Mouse (Mus musculus) ES-E14 (cell line): Measurements from ENCODE around the gene Arpc2.

Source experiments
- CHD2 ChIP-seq: IDR thresholded peaks from 2 replicates; pipeline ENCODE4 v1.6.1; 2014; ENCODE audit warnings: mild to moderate bottlenecking, low read depth, low read length, inconsistent platforms
- HCFC1 ChIP-seq: IDR thresholded peaks from 2 replicates; pipeline ENCODE4 v1.6.1; 2012; ENCODE audit warnings: low read length, inconsistent platforms, borderline replicate concordance; ENCODE audit not compliant: insufficient read depth
- ZC3H11A ChIP-seq: IDR thresholded peaks from 2 replicates; pipeline ENCODE4 v1.6.1; 2012; ENCODE audit warnings: low read depth, mild to moderate bottlenecking, inconsistent platforms, low read length, borderline replicate concordance

DNA sequence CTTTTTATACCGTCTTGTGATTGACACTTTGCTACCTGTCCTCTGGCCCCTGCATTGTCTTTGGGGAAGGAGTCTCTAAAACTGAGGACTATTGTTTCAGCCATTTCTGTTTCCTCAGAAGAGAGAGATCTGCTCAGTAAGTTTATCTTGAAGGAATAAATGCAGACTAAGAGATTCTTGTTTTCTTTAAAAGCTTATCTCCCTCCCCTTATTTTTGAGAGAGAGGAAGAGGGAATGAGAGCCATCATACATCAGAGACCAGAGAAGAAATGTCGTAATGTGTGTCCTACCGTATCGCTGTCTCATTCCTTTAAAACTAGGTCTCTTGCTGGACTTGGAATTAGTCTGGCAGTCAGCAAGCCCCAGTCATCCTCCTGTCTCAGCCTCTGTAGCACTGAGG, 4.9 kb downstream of the Arpc2 start:
- TF ChIP-seq CHD2 (no peak), ZC3H11A (no peak), HCFC1 (no peak)
